Mouse (Mus musculus): ENCODE results near the gene Sirt4. TPM values are rescaled to one million over a fixed set of nuclear protein-coding genes. Genes with fewer than 3 reads are reported as not detected.

Sirt4 gene
- total RNA-seq, 2 experiments from 2014 or later, result 37.8 to 56.5 TPM

DNA sequence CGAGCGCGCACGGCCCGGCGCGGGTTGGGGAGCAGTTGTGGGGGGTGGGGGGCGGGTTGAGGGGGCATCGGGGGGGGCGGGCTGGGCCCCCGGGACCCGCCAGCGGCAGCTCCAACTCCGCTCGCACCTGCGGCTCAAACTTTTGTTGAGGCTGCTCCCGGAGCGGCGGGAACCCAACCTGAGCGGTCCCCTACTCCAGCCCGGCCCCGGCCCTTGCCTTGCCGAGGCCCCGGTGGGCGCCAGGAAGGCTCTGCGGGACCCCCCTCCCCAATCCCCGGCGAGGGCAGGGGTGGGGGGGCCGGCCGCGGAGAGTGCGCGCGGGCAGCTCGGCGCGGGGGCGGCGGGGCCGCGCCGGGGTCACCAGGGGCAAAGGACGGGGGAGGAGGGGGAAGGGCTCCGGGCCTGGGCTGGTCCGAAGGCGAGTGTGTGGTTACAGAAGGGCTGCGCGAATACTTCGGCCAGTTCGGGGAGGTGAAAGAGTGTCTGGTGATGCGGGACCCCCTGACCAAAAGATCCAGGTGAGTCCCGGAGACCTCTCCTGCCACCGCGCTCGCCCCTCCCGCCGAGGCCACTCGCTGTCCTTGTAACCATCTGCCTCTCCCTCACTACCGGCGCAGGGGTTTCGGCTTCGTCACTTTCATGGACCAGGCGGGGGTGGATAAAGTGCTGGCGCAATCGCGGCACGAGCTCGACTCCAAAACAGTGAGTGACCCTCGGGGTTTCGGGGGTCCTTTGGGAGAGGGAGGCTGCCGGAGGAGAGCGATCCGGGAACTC lies 54.2 kb downstream of the Sirt4 start:
- H3K4me3 ChIP-seq, result peak overlapping the region; percentile 57
- DNase-seq (ENCODE audit: low spot score in 2 of 2), result no peak
- no peak for TF ChIP-seq CTCF (conservative IDR thresholded peaks at IDR 0.05)
- peak overlapping the region; percentile 78 for H3K27ac ChIP-seq

DNA sequence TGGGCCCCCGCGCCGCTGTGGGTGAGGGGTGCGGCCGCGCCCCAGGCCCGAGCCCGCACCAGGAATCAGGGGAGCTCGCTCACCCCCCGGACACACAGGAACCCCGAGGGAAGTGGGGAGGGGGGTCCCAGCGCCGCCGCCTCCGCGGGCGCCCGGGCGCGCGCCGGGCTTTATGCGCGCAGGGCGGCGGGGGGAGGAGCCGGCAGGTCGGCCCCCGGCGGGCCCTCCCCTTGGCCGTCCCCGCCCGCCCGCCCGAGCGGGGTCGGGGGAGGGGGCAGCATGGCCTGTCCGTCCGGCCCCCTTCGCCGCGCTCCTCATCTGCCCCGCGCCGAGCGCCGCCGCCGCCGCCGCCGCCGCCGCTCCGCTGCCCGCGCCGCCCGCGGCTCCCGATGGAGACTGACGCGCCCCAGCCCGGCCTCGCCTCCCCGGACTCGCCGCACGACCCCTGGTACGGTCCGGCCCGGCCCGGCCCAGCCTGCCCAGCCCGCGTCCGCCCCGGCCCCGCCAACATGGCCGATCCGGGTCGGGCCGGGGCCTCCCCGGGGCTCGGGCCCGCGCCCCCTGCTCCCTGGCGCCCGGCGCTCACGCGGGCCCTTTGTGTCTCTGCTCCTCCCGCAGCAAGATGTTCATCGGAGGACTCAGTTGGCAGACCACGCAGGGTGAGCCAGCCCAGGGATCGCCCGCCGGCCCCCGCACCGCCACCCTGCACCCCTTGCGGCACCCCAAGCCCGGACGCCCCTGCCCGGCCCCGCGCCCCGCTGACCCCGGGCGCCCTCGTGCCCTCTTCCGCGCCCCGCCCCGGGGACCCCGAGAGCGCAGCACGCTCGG lies 55.0 kb downstream of the Sirt4 start, which contains the start of gene Msi1:
Gene Msi1, plus strand, starts transcription at position 241 of the 828 bp plus-strand sequence.
- no peak for TF ChIP-seq CTCF (conservative IDR thresholded peaks at IDR 0.05)
- no peak for DNase-seq (ENCODE audit: low spot score in 2 of 2)

DNA sequence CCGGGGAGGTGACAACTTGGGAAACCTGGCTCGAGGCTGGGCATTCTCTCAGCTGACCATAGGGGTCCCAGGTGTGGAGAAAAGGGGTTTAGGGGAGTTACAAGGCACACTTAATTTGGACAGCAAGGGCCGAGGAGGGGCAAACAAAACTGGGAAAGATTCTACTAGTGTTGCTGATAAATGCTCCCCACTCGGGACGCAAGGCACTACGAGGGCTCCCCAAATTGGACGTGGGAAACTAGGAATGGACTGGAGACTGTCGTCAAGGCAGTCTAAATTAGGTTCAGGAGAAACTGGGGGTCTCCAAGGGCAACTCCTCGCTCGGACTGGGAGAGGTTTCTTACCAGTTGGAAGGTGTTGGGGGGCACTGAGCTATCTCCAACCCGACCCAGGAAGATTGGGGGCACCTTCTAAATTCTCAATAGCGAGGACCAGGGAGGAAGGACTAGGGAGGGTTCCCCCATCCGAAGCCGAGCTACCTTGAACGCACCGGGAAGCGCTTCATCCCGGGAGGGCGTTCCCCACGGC lies 55.6 kb downstream of the Sirt4 start:
- Histone ChIP-seq H3K4me3 (peak overlapping the region; percentile 68), H3K27ac (peak overlapping the region; percentile 79)
- no peak for TF ChIP-seq CTCF (conservative IDR thresholded peaks at IDR 0.05)
- DNase-seq (ENCODE audit: low spot score in 2 of 2), result no peak

More for the DNA sequence above, 55.0 kb downstream of the Sirt4 start, which contains the start of gene Msi1:
- Histone ChIP-seq H3K4me3 (peak within 1 kb of the TSS; percentile 68), H3K27ac (peak within 1 kb of the TSS; percentile 79)

Other genes starting within 250 kb of the Sirt4 start
- 100 to 1,000 TPM; 103 to 104 TPM for gene Pop5, start 248.9 kb downstream of the Sirt4 start, total RNA-seq (2021)
- 100 to 1,000 TPM; 238 to 248 TPM for gene Rnf10, start 211.8 kb downstream of the Sirt4 start, total RNA-seq (2021)
- 10 to 100 TPM; 40.9 to 42.6 TPM for gene Coq5, start 205.1 kb downstream of the Sirt4 start, total RNA-seq (2021)
- gene Dynll1, start 183.7 kb downstream of the Sirt4 start, total RNA-seq (2021), result 100 to 1,000 TPM; 727 to 730 TPM
- gene Srsf9, start 157.5 kb downstream of the Sirt4 start, total RNA-seq (2021), result 100 to 1,000 TPM in 1 of 2 experiments, 10 to 100 TPM in 1; 91.4 to 102 TPM
- 10 to 100 TPM; 19.5 to 20.8 TPM for gene Gatc, start 143.5 kb downstream of the Sirt4 start, total RNA-seq (2021)
- gene Triap1, start 143.5 kb downstream of the Sirt4 start, total RNA-seq (2021), result 10 to 100 TPM; 22.3 to 25.4 TPM
- gene Cox6a1, start 135.7 kb downstream of the Sirt4 start, total RNA-seq (2021), result 100 to 1,000 TPM; 685 to 700 TPM
- 10 to 100 TPM; 48.6 to 52.4 TPM for gene Msi1, start 55.1 kb downstream of the Sirt4 start, total RNA-seq (2021)
- not detected for gene Pla2g1b, start 18.5 kb downstream of the Sirt4 start, total RNA-seq (2021)
- gene Pxn, start 22.0 kb upstream of the Sirt4 start, total RNA-seq (2021), result 10 to 100 TPM; 40.8 to 47.3 TPM
- 100 to 1,000 TPM; 225 to 234 TPM for gene Rplp0, start 74.7 kb upstream of the Sirt4 start, total RNA-seq (2021)
- 10 to 100 TPM; 74.5 to 76.7 TPM for gene Gcn1l1, start 80.5 kb upstream of the Sirt4 start, total RNA-seq (2021)
- gene Rab35, start 147.2 kb upstream of the Sirt4 start, total RNA-seq (2021), result 10 to 100 TPM; 85.6 to 98.6 TPM
- 100 to 1,000 TPM; 123 to 125 TPM for gene Bicdl1, start 246.9 kb upstream of the Sirt4 start, total RNA-seq (2021)

All from layer of hippocampus, adult 2 months (tissue).